Mouse (Mus musculus) MEL (cell line): ENCODE results near the gene Tenm3. TPM values are rescaled to one million over a fixed set of nuclear protein-coding genes. Genes with fewer than 3 reads are reported as not detected.

Source experiments
- DNase-seq: peaks from one replicate; pipeline ENCODE4 v3.0.0; 2011; ENCODE audit warnings: low read depth, low spot score
- H3K27ac ChIP-seq: 2 replicates; pipeline ENCODE4 v1.5.1; 2012; ENCODE audit warnings: low read depth, mild to moderate bottlenecking, control low read depth, low read length, moderate library complexity; ENCODE audit not compliant: control insufficient read depth
- H3K27me3 ChIP-seq, 2 experiments: fragments of 150-350 bp in 1 of 2; sonication (generic) in 1 of 2; 2 replicates each; pipeline ENCODE4 v1.6.1; 2012; ENCODE audit warnings: low read length in 2 of 2, mild to moderate bottlenecking in 2 of 2, improper control_type of control experiment in 1 of 2, moderate library complexity in 1 of 2; ENCODE audit not compliant: insufficient read depth in 2 of 2, control insufficient read depth in 1 of 2
- H3K36me3 ChIP-seq, 2 experiments: 2 replicates each; pipeline ENCODE4 v1.6.1; 2012 to 2014; ENCODE audit warnings: low read length in 2 of 2, improper control_type of control experiment in 1 of 2, inconsistent platforms in 1 of 2, mild to moderate bottlenecking in 1 of 2; ENCODE audit not compliant: insufficient read depth in 2 of 2, control insufficient read depth in 1 of 2
- H3K4me1 ChIP-seq, 2 experiments: fragments of 150-350 bp in 1 of 2; sonication (generic) in 1 of 2; 2 replicates each; pipeline ENCODE4 v1.6.1; 2012; ENCODE audit warnings: low read length in 2 of 2, improper control_type of control experiment in 1 of 2, mild to moderate bottlenecking in 1 of 2; ENCODE audit not compliant: insufficient read depth in 2 of 2, control insufficient read depth in 1 of 2
- H3K4me3 ChIP-seq, 2 experiments: fragments of 150-350 bp in 1 of 2; sonication (generic) in 1 of 2; 2 replicates each; pipeline ENCODE4 v1.5.1; 2012; ENCODE audit warnings: low read depth in 2 of 2, low read length in 2 of 2, mild to moderate bottlenecking in 2 of 2, moderate library complexity in 2 of 2, control low read depth in 1 of 2, improper control_type of control experiment in 1 of 2; ENCODE audit not compliant: control insufficient read depth in 1 of 2, insufficient read depth in 1 of 2
- H3K79me2 ChIP-seq: 2 replicates; pipeline ENCODE4 v1.6.1; 2012; ENCODE audit warnings: mild to moderate bottlenecking, low read length, moderate library complexity; ENCODE audit not compliant: control insufficient read depth, poor library complexity, insufficient read depth
- H3K9ac ChIP-seq: 2 replicates; pipeline ENCODE4 v1.6.1; 2012; ENCODE audit warnings: low read depth, mild to moderate bottlenecking, control low read depth, low read length, moderate library complexity; ENCODE audit not compliant: control insufficient read depth, poor library complexity, severe bottlenecking
- H3K9me3 ChIP-seq: fragments of 150-350 bp; sonication (generic); replicated peaks from 2 replicates; pipeline ENCODE4 v1.6.1; 2012; ENCODE audit warnings: mild to moderate bottlenecking, low read length, improper control_type of control experiment, moderate library complexity; ENCODE audit not compliant: insufficient read depth
- BHLHE40 ChIP-seq: IDR thresholded peaks from 2 replicates; pipeline ENCODE4 v1.6.1; 2012; ENCODE audit warnings: low read depth, mild to moderate bottlenecking, inconsistent platforms, low read length, improper control_type of control experiment, borderline replicate concordance
- EP300 ChIP-seq, 2 experiments: IDR thresholded peaks; 2 replicates each; pipeline ENCODE4 v1.6.1; 2011; ENCODE audit warnings: improper control_type of control experiment in 2 of 2, low read length in 2 of 2, low read depth in 1 of 2, mild to moderate bottlenecking in 1 of 2
- JUND ChIP-seq: IDR thresholded peaks from 2 replicates; pipeline ENCODE4 v1.6.1; 2011; ENCODE audit warnings: low read depth, mild to moderate bottlenecking, improper control_type of control experiment, low read length
- MAFK ChIP-seq: IDR thresholded peaks from 2 replicates; pipeline ENCODE4 v1.6.1; 2011; ENCODE audit warnings: low read depth, mild to moderate bottlenecking, low read length, improper control_type of control experiment, borderline replicate concordance
- MEF2A ChIP-seq: IDR thresholded peaks from 2 replicates; pipeline ENCODE4 v1.6.1; 2014; ENCODE audit warnings: low read depth, mild to moderate bottlenecking, inconsistent platforms, low read length, improper control_type of control experiment; ENCODE audit not compliant: poor library complexity, insufficient replicate concordance, severe bottlenecking; ENCODE audit errors: extremely low read depth
- NELFE ChIP-seq: IDR thresholded peaks from 2 replicates; pipeline ENCODE4 v1.6.1; 2011; ENCODE audit warnings: low read depth, low read length, improper control_type of control experiment
- POLR2AphosphoS2 ChIP-seq: IDR thresholded peaks from 2 replicates; pipeline ENCODE4 v1.6.1; 2011; ENCODE audit warnings: low read length, improper control_type of control experiment
- POLR2AphosphoS5 ChIP-seq: IDR thresholded peaks from 2 replicates; pipeline ENCODE4 v1.6.1; 2012; ENCODE audit warnings: low read depth, borderline replicate concordance, mild to moderate bottlenecking, inconsistent platforms, low read length, moderate library complexity, mixed read lengths
- SMC3 ChIP-seq: IDR thresholded peaks from 2 replicates; pipeline ENCODE4 v1.6.1; 2011; ENCODE audit warnings: low read depth, low read length, improper control_type of control experiment
- TCF12 ChIP-seq: IDR thresholded peaks from 2 replicates; pipeline ENCODE4 v1.6.1; 2014; ENCODE audit warnings: low read depth, mild to moderate bottlenecking, inconsistent platforms, low read length, improper control_type of control experiment, moderate library complexity
- UBTF ChIP-seq: IDR thresholded peaks from 2 replicates; pipeline ENCODE4 v1.6.1; 2012; ENCODE audit warnings: low read depth, mild to moderate bottlenecking, inconsistent platforms, low read length, improper control_type of control experiment, moderate library complexity, borderline replicate concordance; ENCODE audit not compliant: insufficient read depth
- USF2 ChIP-seq, 2 experiments: IDR thresholded peaks; 2 replicates each; pipeline ENCODE4 v1.6.1; 2011 to 2012; ENCODE audit warnings: improper control_type of control experiment in 2 of 2, low read length in 2 of 2, borderline replicate concordance in 1 of 2, inconsistent platforms in 1 of 2, low read depth in 1 of 2, mild to moderate bottlenecking in 1 of 2; ENCODE audit not compliant: insufficient read depth in 1 of 2
- ZKSCAN1 ChIP-seq: IDR thresholded peaks from 2 replicates; pipeline ENCODE4 v1.6.1; 2012; ENCODE audit warnings: low read depth, mild to moderate bottlenecking, inconsistent platforms, low read length, improper control_type of control experiment, moderate library complexity
- ZNF384 ChIP-seq: IDR thresholded peaks from 2 replicates; pipeline ENCODE4 v1.6.1; 2012; ENCODE audit warnings: low read depth, mild to moderate bottlenecking, inconsistent platforms, low read length, improper control_type of control experiment
- polyA plus RNA-seq, 2 experiments: library from polyadenylated mRNA; stranded (reverse) in 1 of 2; unstranded in 1 of 2; fragments of >175 nt in 1 of 2; fragments of >200 nt in 1 of 2; gene quantifications; 2 replicates each; pipeline versions ENCODE4 v1.2.1 to v1.2.4; 2012; ENCODE audit warnings: low replicate concordance in 2 of 2, low read depth in 1 of 2; ENCODE audit not compliant: insufficient read length in 2 of 2, insufficient read depth in 1 of 2, missing spikeins in 1 of 2
- total RNA-seq: library from RNA; depleted of rRNA; stranded (reverse); fragments of 300-350 nt; gene quantifications from 2 replicates; pipeline ENCODE4 v1.2.3, GENCODE M21; 2012

Tenm3 gene
- total and polyA plus RNA-seq, 3 experiments, result not detected

DNA sequence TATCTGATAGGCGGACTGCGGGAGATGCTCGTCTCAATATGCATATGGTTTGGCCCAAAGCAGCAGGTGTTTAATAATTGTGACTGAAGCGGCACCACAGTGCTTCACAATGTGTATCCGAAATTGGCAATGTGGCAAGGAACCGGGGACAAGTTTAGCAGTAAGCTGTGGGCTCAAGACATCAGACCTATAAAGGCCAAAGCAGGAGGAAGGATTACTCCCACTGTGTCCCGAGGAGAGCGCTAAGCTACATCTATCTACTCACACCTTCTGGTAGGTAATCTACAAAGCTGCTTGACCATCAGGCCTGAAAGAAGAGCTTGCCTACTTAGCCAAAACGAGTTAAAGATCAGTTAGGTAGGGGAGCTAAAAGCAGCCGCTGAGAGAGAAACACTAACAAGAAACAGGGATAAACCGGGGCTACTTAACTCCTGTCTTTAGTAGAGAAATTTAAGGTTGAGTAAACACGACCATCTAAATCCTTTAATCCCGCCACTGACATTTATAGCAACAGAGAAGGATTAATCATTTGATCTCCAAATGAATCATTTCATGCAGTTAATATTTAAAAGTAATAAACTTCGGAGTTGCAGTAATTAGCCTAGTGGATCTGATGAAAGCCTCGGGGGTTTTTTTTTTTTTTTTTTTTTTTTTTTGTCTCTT is 188.2 kb downstream of the Tenm3 start:
- Histone ChIP-seq H3K9me3 (no peaks in the 10 kb centered on the region), H3K9ac (no peak overlapping the region), H3K36me3 (no peaks in the 10 kb centered on the region), H3K27me3 (no peaks in the 10 kb centered on the region), H3K4me3 (no peak overlapping the region), H3K79me2 (no peaks in the 10 kb centered on the region), H3K4me1 (no peaks in the 10 kb centered on the region), H3K27ac (no peak overlapping the region)
- no peak for DNase-seq
- TF ChIP-seq MAFK, result no peak
- no peak for TF ChIP-seq MEF2A
- no peak for TF ChIP-seq ZKSCAN1
- no peak for TF ChIP-seq ZNF384
- TF ChIP-seq POLR2AphosphoS2, result no peak
- TF ChIP-seq SMC3, result no peak
- no peak for TF ChIP-seq NELFE
- no peak for TF ChIP-seq EP300 (IDR thresholded peaks at IDR 0.05; ENCODE audit: low read depth in 1 of 2, low read length in 2 of 2)
- no peak for TF ChIP-seq BHLHE40
- TF ChIP-seq TCF12, result no peak
- no peak for TF ChIP-seq USF2 (IDR thresholded peaks at IDR 0.05; ENCODE audit: borderline replicate concordance in 1 of 2, insufficient read depth in 1 of 2, low read depth in 1 of 2, low read length in 2 of 2)
- no peak for TF ChIP-seq JUND
- TF ChIP-seq UBTF, result no peak
- no peak for TF ChIP-seq POLR2AphosphoS5

DNA sequence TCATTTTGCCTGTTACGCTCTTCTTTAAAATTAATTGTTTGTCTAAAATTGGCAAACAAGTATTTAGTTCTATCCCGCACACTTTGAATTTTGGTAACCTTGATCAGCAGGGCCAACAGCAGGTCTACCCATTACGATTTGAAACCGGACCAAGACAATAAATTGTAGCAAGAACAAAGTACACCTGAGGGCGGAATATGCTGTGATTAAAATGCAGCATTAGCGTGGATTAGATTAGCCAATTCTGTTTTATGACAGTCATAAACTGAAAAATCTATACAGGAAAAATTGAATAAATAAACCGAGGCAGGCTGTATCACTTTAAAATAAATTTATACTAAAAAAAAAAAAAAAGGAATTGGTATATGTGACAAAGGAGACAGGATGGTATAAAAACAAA is 193.9 kb downstream of the Tenm3 start:
- Histone ChIP-seq H3K9ac (no peak overlapping the region), H3K27ac (no peak overlapping the region), H3K4me1 (no peaks in the 10 kb centered on the region), H3K36me3 (no peaks in the 10 kb centered on the region), H3K27me3 (no peaks in the 10 kb centered on the region), H3K79me2 (no peaks in the 10 kb centered on the region), H3K4me3 (no peak overlapping the region), H3K9me3 (no peaks in the 10 kb centered on the region)
- DNase-seq, result no peak
- TF ChIP-seq USF2 (IDR thresholded peaks at IDR 0.05; ENCODE audit: borderline replicate concordance in 1 of 2, insufficient read depth in 1 of 2, low read depth in 1 of 2, low read length in 2 of 2), result no peak
